Mouse (Mus musculus): ENCODE results near the gene Baz1b.

Baz1b gene

GRCm38 (mm10) chr5:135186621-135187348 lies at the start of gene Baz1b:
Gene Baz1b, plus strand, starts transcription at chr5:135187264.
- in situ Hi-C loops (cut with MboI, MseI), result no loop called here

DNA sequence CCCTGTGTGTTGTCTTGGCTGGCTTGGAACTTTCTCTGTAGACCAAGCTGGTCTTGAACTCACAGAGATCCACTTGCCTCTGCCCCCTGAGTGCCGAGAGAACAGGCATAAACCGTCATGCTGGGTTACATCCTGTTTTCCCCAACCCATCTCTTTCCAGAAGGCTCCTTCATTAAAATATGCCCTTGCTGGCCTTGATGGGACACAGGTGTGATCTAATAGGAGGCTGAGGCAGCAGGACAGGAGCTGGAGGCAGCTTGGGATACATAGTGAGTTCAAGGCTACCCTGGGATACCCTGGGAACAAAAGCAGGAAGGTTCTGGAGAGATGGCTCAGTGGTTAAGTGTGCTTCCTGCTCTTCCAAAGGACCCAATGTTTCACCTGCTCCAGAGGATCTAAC lies 47.2 kb upstream of the Baz1b start:
- in situ Hi-C loops (cut with MboI, MseI), result loop anchor here (25.0 kb wide), 1 partner anchor 647 kb away; the partner anchor contains the start of genes Mdh2 and Styxl1

DNA sequence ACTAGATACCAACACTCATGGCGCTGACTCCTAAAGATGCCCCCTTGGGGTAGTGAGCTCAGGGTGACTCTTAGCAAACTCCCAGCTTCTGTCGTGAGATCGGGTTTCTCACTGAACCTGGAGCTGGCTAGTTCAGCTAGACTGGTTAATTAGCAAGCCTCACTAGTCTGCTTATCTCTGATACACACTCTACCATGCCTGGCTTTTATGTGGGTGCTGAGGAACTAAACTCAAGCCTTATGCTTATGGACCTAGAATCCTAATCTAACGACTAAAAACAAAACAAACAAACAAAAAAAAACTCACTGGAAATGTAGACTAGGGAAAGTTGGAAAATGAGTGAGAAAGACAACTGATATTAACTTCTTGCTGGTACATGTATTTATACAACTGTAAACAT lies 42.6 kb upstream of the Baz1b start:
- in situ Hi-C loops (cut with MboI, MseI), result loop anchor here (25.0 kb wide), 1 partner anchor 643 kb away; the partner anchor contains the start of genes Mdh2 and Styxl1

DNA sequence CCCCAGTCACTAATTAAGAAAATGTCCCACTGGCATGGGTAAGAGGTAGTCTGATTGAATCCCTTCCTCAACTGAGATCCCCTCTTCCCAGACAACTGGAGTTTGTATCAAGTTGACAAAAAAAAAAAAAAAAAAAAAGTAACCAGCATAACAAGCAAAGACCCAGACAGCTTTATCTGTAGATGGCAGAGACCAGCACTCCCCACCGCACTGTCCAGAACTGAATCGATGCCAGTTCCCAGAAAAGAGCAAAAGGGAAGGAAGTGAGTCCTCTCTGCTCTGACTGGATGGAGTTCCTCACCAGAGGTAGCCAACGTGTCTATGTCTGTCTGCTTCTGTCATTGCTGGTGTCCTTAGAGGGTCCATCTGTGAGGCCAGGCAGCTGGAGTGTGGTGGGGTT lies 41.5 kb upstream of the Baz1b start:
- in situ Hi-C loops (cut with MboI, MseI), result loop anchor here (25.0 kb wide), 1 partner anchor 642 kb away; the partner anchor contains the start of genes Mdh2 and Styxl1

GRCm38 (mm10) chr5:135145955-135146354 lies 41.1 kb upstream of the Baz1b start:
- in situ Hi-C loops (cut with MboI, MseI), result loop anchor here (25.0 kb wide), 1 partner anchor 641 kb away; the partner anchor contains the start of genes Mdh2 and Styxl1

GRCm38 (mm10) chr5:135148715-135149052 lies 38.4 kb upstream of the Baz1b start:
- in situ Hi-C loops (cut with MboI, MseI), result loop anchor here (25.0 kb wide), 1 partner anchor 639 kb away; the partner anchor contains the start of genes Mdh2 and Styxl1

DNA sequence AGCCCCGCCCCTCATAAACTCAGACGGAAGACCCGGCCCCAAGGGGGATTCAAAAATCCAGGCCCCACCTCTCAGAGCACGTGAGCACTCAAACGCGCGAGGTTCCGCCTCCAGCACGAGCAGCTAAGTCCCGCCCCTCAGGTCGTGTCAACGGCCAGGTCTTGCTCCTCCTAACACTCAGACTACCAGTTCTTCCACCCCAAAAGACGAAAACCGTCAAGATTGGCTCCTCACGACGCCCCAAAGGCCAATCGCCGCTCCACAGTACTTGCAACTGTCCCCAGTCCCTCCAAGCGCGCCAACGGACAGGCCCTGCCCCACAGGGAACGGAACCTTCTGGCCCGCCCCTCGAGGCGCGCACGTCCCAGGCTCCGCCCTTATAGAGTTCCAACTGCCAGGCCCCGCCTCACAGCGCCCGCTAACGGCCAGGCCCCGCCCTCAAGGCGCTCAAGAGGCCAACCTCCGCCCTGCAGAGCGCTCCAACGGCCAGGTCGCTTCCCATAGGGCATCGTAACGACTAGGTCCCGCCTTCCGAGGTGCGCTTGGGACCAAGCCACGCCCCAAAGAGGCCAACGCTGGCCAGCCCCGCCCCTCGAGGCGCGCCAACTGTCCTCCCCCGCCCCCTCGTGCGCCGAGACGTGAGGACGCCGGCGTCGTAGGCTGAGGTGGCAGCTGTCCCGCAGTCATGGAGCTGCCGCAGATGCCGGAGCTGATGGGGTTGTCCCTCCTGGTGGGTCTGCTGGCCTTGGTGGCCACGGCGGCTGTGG lies 37.8 kb upstream of the Baz1b start, which contains the start of gene Tbl2:
Gene Tbl2, plus strand, starts transcription at position 605 of the 767 bp plus-strand sequence.
- in situ Hi-C loops (cut with MboI, MseI), result loop anchor here (25.0 kb wide), 1 partner anchor 638 kb away; the partner anchor contains the start of genes Mdh2 and Styxl1

- in situ Hi-C loops (cut with MboI, MseI), result loop anchor here (10.0 to 25.0 kb wide), 2 partner anchors 575 to 638 kb away; partner anchors contain the start of genes Mdh2 and Styxl1
Observed at GRCm38 (mm10) chr5:135149820-135150178, 37.3 kb upstream of the Baz1b start.

DNA sequence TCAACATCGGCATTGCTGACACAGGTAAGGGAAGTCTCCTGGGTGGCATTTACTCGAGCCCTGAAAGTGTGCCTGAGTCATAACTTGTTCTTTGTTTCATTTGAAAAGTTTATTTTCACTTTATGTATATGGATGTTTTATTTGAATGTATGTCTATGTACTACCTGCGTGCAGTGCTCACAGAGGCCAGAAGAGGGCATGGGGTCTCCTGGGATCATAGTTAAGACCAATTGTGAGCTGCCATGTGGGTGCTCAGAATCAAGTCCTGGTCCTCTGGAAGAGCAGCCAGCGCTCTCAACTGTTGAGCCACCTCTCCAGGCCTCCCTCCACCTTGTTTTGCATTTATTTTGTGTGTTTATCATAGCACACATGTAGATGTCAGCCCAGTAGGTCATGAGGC lies 30.6 kb upstream of the Baz1b start:
- in situ Hi-C loops (cut with MboI, MseI), result loop anchor here (10.0 kb wide), 1 partner anchor 582 kb away; no protein-coding TSS in a partner anchor

DNA sequence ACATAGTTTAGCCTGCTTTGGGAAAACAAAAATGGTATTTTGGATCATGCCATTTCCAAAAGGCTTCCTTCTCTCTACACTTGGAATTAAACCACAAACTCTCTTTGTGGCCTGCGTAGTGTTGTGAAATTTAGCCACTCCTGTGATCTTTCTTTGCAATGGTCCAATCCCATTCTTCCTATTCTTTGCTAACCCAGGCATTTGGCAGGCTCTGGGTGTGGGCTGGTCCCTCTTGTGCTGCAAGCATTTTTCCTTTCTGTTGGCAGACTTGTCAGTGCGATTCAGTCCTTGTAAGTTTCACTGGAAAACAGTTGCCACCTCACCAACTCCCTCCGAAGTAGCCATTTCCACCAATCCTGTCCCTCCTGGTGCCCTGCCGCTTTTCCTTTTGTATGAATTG lies 25.8 kb upstream of the Baz1b start:
- in situ Hi-C loops (cut with MboI, MseI), result no loop called here

GRCm38 (mm10) chr5:135161650-135162049 lies 25.4 kb upstream of the Baz1b start:
- in situ Hi-C loops (cut with MboI, MseI), result no loop called here

DNA sequence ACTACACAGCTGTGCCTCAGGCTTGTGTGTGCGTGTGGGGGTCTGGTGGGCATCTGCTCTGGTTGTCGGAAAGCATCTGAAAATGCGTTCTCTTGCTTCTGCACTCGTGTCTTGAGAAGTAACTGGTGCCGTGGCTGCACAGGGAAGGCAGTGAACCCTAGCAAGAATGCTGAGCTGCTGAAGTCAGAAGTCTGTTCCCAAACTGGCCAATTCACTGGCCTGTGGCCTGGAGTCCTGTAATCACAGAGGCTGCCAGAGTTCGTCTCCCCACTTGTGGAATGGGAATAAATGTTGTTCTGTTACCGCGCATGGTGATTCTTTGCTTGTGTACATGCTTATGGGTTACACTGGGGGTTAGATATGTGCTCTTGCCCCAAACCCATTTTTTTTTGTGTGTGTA lies 24.7 kb upstream of the Baz1b start:
- in situ Hi-C loops (cut with MboI, MseI), result no loop called here

GRCm38 (mm10) chr5:135162821-135163220 lies 24.2 kb upstream of the Baz1b start:
- in situ Hi-C loops (cut with MboI, MseI), result no loop called here

DNA sequence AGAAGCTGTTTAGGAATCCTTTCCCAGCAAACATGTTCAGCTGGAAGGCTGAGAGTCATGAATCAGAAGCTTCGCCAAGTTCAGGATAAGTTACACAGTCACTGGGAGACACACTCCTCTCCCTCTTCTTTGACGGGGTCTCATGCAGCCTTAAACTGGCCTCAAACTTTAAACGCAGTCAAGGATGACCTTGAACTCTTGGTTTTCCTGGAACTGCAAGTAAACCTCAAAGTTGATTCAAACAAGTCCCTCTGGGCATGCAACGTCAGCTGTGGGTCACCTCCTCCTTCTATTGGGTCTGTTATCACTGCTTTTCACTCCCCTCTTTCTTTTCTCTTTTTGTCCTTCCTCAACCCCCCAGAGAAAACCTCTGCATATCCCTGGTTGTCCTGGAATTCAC lies 20.2 kb upstream of the Baz1b start:
- in situ Hi-C loops (cut with MboI, MseI), result no loop called here

- in situ Hi-C loops (cut with MboI, MseI), result no loop called here
Observed at GRCm38 (mm10) chr5:135167469-135167868, 19.6 kb upstream of the Baz1b start.

GRCm38 (mm10) chr5:135168063-135169062 lies 18.7 kb upstream of the Baz1b start, which contains the start of gene Bcl7b:
Gene Bcl7b, plus strand, starts transcription at chr5:135168283.
- in situ Hi-C loops (cut with MboI, MseI), result no loop called here

DNA sequence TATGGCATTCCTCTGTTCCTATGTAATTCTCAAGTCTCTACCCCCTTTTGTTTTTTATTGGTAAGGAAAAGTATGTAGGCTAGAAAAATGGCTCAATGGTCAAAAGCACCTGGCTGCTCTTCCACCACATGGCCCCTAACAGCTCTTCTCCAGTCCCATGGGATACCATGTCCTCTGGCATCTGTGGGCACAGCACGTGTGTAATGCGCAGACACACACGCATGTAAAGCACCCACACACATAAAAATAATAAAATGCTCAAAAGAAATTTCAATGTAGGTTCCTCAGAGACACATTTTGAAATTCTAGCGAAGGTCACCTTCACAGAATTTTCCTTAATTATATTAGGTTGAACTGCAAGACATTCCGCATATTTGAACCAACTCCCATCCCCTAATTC lies 17.6 kb upstream of the Baz1b start:
- in situ Hi-C loops (cut with MboI, MseI), result no loop called here

DNA sequence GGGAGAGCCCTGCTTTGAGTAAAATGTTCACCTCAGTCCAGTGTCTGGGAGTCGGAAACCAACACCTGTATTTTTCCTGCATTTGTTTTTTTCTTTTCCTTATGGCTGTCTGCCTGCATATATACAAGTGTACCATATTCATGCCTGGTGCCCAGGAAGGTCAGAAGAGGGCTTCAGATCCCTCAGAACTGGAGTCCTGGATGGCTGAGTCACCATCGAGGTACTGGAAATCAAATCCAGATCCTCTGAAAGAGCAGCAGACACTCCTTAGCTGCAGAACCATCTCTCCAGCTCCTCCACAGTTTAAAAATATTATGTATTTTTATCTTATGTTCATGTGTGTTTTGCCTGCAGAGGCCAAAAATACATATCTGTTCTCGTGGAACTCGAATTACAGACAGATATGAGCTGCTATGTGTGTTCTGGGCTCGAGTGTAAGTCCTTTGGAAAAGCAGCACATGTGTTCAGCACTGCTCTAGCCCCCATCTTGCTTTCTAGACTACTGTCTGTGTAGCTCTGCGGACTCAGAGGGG lies 15.3 kb upstream of the Baz1b start:
- in situ Hi-C loops (cut with MboI, MseI), result no loop called here

GRCm38 (mm10) chr5:135172986-135173385 lies 14.1 kb upstream of the Baz1b start:
- in situ Hi-C loops (cut with MboI, MseI), result no loop called here

DNA sequence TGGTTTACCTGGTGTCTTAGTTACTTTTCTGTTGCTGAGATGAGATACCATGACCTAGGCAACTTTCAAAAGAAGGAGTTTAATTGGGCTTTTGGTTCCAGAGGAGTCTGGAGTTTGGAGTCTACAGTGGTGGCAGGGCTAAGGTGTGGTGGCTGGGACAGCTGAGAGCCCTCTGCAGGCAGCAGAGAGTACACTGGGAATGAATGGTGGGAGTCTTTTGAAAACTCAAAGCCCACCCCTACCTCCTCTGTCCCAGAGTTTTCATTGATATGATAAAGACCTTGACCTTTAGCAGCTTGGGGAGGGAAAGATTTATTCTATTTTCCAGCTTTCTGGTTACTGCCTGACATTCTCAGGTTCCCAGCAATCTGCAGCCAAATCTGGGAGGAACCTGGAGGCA lies 12.0 kb upstream of the Baz1b start:
- in situ Hi-C loops (cut with MboI, MseI), result no loop called here

- in situ Hi-C loops (cut with MboI, MseI), result no loop called here
Observed at GRCm38 (mm10) chr5:135178523-135178922, 8.5 kb upstream of the Baz1b start.
